Mouse (Mus musculus) neutrophil, adult 65 days (primary cell): Measurements from ENCODE around the gene Hist1h2br. TPM values are rescaled to one million over a fixed set of nuclear protein-coding genes. Genes with fewer than 3 reads are reported as not detected.

Experiments
- total RNA-seq: library from RNA; stranded (reverse); gene quantifications from 2 replicates; pipeline ENCODE4 v1.2.4, GENCODE M21; 2023

The Hist1h2br gene
- total RNA-seq, result 735 and 957 TPM in 2 replicates

GRCm38 (mm10) chr13:21833461-21833860, at the start of gene Hist1h2br, which contains the start of gene Hist1h2ap:
Gene Hist1h2br (plus strand): TSS chr13:21833743.
Gene Hist1h2ap (minus strand): TSS chr13:21833507.

GRCm38 (mm10) chr13:21786899-21787629, 46.5 kb upstream of the Hist1h2br start, which contains the start of the genes Hist1h2an and Hist1h2bp:
Gene Hist1h2an (minus strand): TSS chr13:21787218.
Gene Hist1h2bp (plus strand): TSS chr13:21787461.

DNA sequence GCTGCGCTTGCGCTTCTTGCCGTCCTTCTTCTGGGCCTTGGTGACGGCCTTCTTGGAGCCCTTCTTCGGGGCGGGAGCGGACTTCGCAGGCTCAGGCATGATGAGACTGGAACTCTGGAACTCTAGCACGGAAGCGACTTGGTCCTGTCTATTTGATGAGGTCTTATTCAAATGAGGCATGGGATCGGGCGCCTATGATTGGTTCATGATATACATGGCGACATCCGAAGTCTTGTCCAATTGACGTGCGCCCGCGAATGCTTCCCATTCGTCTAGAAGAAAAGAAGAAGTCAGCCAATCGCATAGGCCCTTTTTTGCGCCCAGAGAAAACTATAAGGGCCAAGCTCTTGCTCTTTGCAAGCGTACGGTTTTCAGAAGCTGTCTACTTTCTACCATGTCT, 23.5 kb upstream of the Hist1h2br start, which contains the start of the genes Hist1h2bq and Hist1h2ao:
Gene Hist1h2bq, minus strand, starts transcription at position 125 of the 400 bp plus-strand sequence.
Gene Hist1h2ao, plus strand, starts transcription at position 393 of the 400 bp plus-strand sequence.

DNA sequence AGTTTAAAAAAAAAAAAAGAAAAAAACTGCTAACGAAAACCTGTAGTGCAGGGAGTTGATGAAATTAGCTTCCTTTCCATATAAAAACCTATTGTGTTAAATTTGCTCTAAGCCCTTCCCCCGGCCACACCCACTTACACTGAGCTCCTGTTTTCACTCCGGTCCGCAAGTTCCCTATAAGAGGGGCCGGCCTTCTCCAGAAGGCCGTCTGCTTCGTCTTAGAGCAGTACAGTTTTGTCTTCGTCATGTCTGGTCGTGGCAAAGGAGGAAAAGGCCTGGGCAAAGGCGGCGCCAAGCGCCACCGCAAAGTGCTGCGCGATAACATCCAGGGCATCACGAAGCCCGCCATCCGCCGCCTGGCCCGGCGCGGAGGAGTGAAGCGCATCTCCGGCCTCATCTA, 22.0 kb upstream of the Hist1h2br start, which contains the start of gene Hist1h4m:
Gene Hist1h4m, plus strand, starts transcription at position 208 of the 400 bp plus-strand sequence.

GRCm38 (mm10) chr13:21831418-21832394, 1.8 kb upstream of the Hist1h2br start, which contains the start of gene Hist1h4n:
Gene Hist1h4n (minus strand): TSS chr13:21832196.

Other genes with a start within 250 kb of the Hist1h2br start
- not detected in 2 replicates for gene Olfr1362, start 219.7 kb upstream of the Hist1h2br start, total RNA-seq
- gene Olfr11, start 191.2 kb upstream of the Hist1h2br start, total RNA-seq, result not detected in 2 replicates
- not detected in 2 replicates for gene Olfr1361, start 170.4 kb upstream of the Hist1h2br start, total RNA-seq
- not detected in 2 replicates for gene Olfr1360, start 156.3 kb upstream of the Hist1h2br start, total RNA-seq
- not detected in 2 replicates for gene Olfr1359, start 135.6 kb upstream of the Hist1h2br start, total RNA-seq
- 555 and 664 TPM in 2 replicates for gene Hist1h2bl, start 117.6 kb upstream of the Hist1h2br start, total RNA-seq
- 246 and 285 TPM in 2 replicates for gene Hist1h2ai, start 117.3 kb upstream of the Hist1h2br start, total RNA-seq
- 883 and 948 TPM in 2 replicates for gene Hist1h3h, start 116.1 kb upstream of the Hist1h2br start, total RNA-seq
- 134 and 170 TPM in 2 replicates for gene Hist1h2bm, start 111.7 kb upstream of the Hist1h2br start, total RNA-seq
- 66.9 and 93.4 TPM in 2 replicates for gene Hist1h4j, start 98.7 kb upstream of the Hist1h2br start, total RNA-seq
- gene Hist1h4k, start 83.2 kb upstream of the Hist1h2br start, total RNA-seq, result 1,648 and 2,005 TPM in 2 replicates
- 280 and 284 TPM in 2 replicates for gene Hist1h2ak, start 79.9 kb upstream of the Hist1h2br start, total RNA-seq
- 414 and 492 TPM in 2 replicates for gene Hist1h2bn, start 79.6 kb upstream of the Hist1h2br start, total RNA-seq
- gene Hist1h1b, start 53.1 kb upstream of the Hist1h2br start, total RNA-seq, result 343 and 349 TPM in 2 replicates
- 850 and 1,006 TPM in 2 replicates for gene Hist1h3i, start 50.4 kb upstream of the Hist1h2br start, total RNA-seq
- gene Hist1h2an, start 46.5 kb upstream of the Hist1h2br start, total RNA-seq, result 108 and 113 TPM in 2 replicates
- gene Hist1h2bp, start 46.3 kb upstream of the Hist1h2br start, total RNA-seq, result 316 and 334 TPM in 2 replicates
- gene Hist1h2bq, start 23.5 kb upstream of the Hist1h2br start, total RNA-seq, result 732 and 971 TPM in 2 replicates
- gene Hist1h2ao, start 23.3 kb upstream of the Hist1h2br start, total RNA-seq, result 940 and 1,538 TPM in 2 replicates
- gene Hist1h4m, start 22.0 kb upstream of the Hist1h2br start, total RNA-seq, result 869 and 934 TPM in 2 replicates
- 196 and 307 TPM in 2 replicates for gene Hist1h4n, start 1.5 kb upstream of the Hist1h2br start, total RNA-seq
- 286 and 375 TPM in 2 replicates for gene Hist1h2ap, start 236 bp upstream of the Hist1h2br start, total RNA-seq
- 0.36 and 0.54 TPM in 2 replicates for gene Zfp184, start 111.4 kb downstream of the Hist1h2br start, total RNA-seq
- not detected in 2 replicates for gene Pom121l2, start 147.5 kb downstream of the Hist1h2br start, total RNA-seq
- gene Prss16, start 176.0 kb downstream of the Hist1h2br start, total RNA-seq, result 1.2 and 3.2 TPM in 2 replicates
- gene Hist1h2ah, start 201.8 kb downstream of the Hist1h2br start, total RNA-seq, result 251 and 417 TPM in 2 replicates
- 727 and 900 TPM in 2 replicates for gene Hist1h2bk, start 202.1 kb downstream of the Hist1h2br start, total RNA-seq
- 223 and 313 TPM in 2 replicates for gene Hist1h4i, start 207.6 kb downstream of the Hist1h2br start, total RNA-seq
- gene Hist1h2ag, start 209.2 kb downstream of the Hist1h2br start, total RNA-seq, result 410 and 722 TPM in 2 replicates
- 470 and 634 TPM in 2 replicates for gene Hist1h2bj, start 209.5 kb downstream of the Hist1h2br start, total RNA-seq